Mouse (Mus musculus): Measurements from ENCODE around the gene Fads6. TPM values are rescaled to one million over a fixed set of nuclear protein-coding genes. Genes with fewer than 3 reads are reported as not detected.

Gene Fads6
- total and polyA plus RNA-seq, 3 experiments = 0.30 to 8.5 (median 0.63) TPM

DNA sequence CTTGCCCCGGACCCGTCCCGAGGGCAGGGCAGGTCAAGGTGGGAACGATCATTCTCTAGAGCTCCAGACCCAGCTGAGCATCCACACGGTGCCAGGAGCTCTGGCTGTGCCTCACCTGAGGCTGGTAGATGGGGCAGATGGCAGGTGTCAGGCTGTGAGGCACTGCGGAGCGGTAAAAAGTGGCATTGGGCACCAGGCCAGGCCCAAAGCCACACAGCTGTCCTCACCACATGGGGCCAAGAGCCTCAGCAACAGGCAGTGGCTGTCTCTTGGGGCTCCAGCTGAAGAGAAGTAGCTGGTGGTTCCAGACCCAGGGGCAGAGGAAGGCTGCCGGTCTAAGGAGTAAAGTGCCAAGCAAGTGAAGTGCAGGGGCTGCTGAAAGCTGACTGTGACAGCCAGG, 51.1 kb downstream of the Fads6 start:
- in situ Hi-C loops (cut with MboI; ENCODE audit: low pct_ligation_motif_present, low pct_unique_long_range_greater_than_20kb, low sequenced_read_pairs) = loop anchor here (5.0 kb wide), 1 partner anchor 54 kb away; no protein-coding TSS in a partner anchor

DNA sequence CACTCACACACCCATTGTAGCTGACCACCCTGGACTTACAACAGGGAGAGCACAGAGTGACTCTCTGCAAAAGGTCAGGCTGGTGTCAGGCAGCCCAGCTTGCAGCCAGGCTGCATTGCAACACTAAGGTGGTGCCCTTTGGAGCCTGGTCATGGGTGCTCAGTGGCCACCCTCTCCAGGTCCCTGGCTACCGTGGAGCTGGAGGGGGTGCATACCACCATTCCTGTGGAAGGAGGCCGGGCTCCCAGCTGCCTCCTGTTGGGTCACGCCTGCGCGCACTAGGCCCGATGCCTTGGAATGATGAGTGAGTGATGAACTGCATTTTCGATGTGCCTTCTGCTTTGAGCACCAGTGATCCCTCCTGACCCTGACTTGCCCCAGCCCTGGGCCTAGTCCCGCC, 52.6 kb downstream of the Fads6 start:
- in situ Hi-C loops (cut with MboI; ENCODE audit: low pct_ligation_motif_present, low pct_unique_long_range_greater_than_20kb, low sequenced_read_pairs) = loop anchor here (5.0 kb wide), 1 partner anchor 53 kb away; no protein-coding TSS in a partner anchor
- Histone ChIP-seq H3K4me1 (ENCODE audit: control insufficient read depth in 1 of 2, insufficient read depth in 2 of 2) (peaks cover 22 to 33% of the 10 kb centered on the region in 2 experiments), H3K36me3 (replicated peaks in 1 of 2; ENCODE audit: control insufficient read depth in 1 of 2, insufficient read depth in 1 of 2, low read length in 1 of 2) (peaks cover 29 to 66% of the 10 kb centered on the region in 2 experiments), H3K4me2 (ENCODE audit: insufficient read depth, low read depth, poor library complexity, severe bottlenecking) (no peak overlapping the region), H3K9me3 (replicated peaks; ENCODE audit: low read length) (peaks cover 3% of the 10 kb centered on the region), H3K27ac (ENCODE audit: insufficient read depth, low read depth) (no peak overlapping the region), H3K79me2 (replicated peaks; ENCODE audit: control insufficient read depth, extremely low read depth, insufficient read depth, poor library complexity, severe bottlenecking) (no peaks in the 10 kb centered on the region), H3K4me3 (replicated peaks in 1 of 3; ENCODE audit: low read depth in 2 of 3, low read length in 2 of 3, poor library complexity in 1 of 3) (no peak overlapping the region), H3K27me3 (replicated peaks) (no peaks in the 10 kb centered on the region), H3K9ac (ENCODE audit: insufficient read depth, low read depth) (no peak overlapping the region)
- no peak for DNase-seq (ENCODE audit: extremely low read depth)
- dilution Hi-C loops (cut with MboI; ENCODE audit: extremely low pct_ligation_motif_present, extremely low pct_unique_long_range_greater_than_20kb, low sequenced_read_pairs) = no loop called here
- no peak for TF ChIP-seq BHLHE40 (IDR thresholded peaks at IDR 0.05; ENCODE audit: low read depth, low read length)
- no peak for TF ChIP-seq ELF1 (IDR thresholded peaks at IDR 0.05; ENCODE audit: low read depth, low read length)
- no peak for TF ChIP-seq EP300 (IDR thresholded peaks at IDR 0.05; ENCODE audit: low read length)
- no peak for TF ChIP-seq RAD21 (IDR thresholded peaks at IDR 0.05; ENCODE audit: low read depth, low read length)
- no peak for TF ChIP-seq ZNF384 (IDR thresholded peaks at IDR 0.05; ENCODE audit: low read depth, low read length)
- TF ChIP-seq ZMIZ1 (IDR thresholded peaks at IDR 0.05; ENCODE audit: low read depth, low read length) = no peak
- TF ChIP-seq KAT2A (IDR thresholded peaks at IDR 0.05; ENCODE audit: insufficient replicate concordance, low read length) = no peak
- no peak for TF ChIP-seq USF2 (conservative IDR thresholded peaks at IDR 0.05; ENCODE audit: low read depth, low read length)
- no peak for TF ChIP-seq SIN3A (IDR thresholded peaks at IDR 0.05; ENCODE audit: low read length)
- no peak for TF ChIP-seq GABPA (IDR thresholded peaks at IDR 0.05; ENCODE audit: insufficient replicate concordance, low read depth, low read length)
- no peak for TF ChIP-seq ETS1 (conservative IDR thresholded peaks at IDR 0.05; ENCODE audit: low read depth, low read length)
- TF ChIP-seq UBTF (IDR thresholded peaks at IDR 0.05; ENCODE audit: low read depth, low read length) = no peak
- TF ChIP-seq HCFC1 (IDR thresholded peaks at IDR 0.05; ENCODE audit: low read depth, low read length) = no peak
- TF ChIP-seq E2F4 (IDR thresholded peaks at IDR 0.05; ENCODE audit: insufficient replicate concordance, low read depth, low read length) = no peak
- TF ChIP-seq MAFK (IDR thresholded peaks at IDR 0.05; ENCODE audit: insufficient replicate concordance, low read length) = no peak

More for the DNA sequence above, 51.1 kb downstream of the Fads6 start:
- peaks cover 25 to 50% of the 10 kb centered on the region in 2 experiments for H3K36me3 ChIP-seq (replicated peaks in 1 of 2; ENCODE audit: control insufficient read depth in 1 of 2, insufficient read depth in 1 of 2, low read length in 1 of 2)
- dilution Hi-C loops (cut with MboI; ENCODE audit: extremely low pct_ligation_motif_present, extremely low pct_unique_long_range_greater_than_20kb, low sequenced_read_pairs) = no loop called here
- no peak overlapping the region for H3K4me2 ChIP-seq (ENCODE audit: insufficient read depth, low read depth, poor library complexity, severe bottlenecking)
- peaks cover 10% of the 10 kb centered on the region for H3K9me3 ChIP-seq (replicated peaks; ENCODE audit: low read length)
- H3K27me3 ChIP-seq (replicated peaks) = no peaks in the 10 kb centered on the region
- no peak overlapping the region for H3K4me3 ChIP-seq (replicated peaks in 1 of 3; ENCODE audit: low read depth in 2 of 3, low read length in 2 of 3, poor library complexity in 1 of 3)
- no peaks in the 10 kb centered on the region for H3K79me2 ChIP-seq (replicated peaks; ENCODE audit: control insufficient read depth, extremely low read depth, insufficient read depth, poor library complexity, severe bottlenecking)
- no peak overlapping the region for H3K9ac ChIP-seq (ENCODE audit: insufficient read depth, low read depth)
- DNase-seq (ENCODE audit: extremely low read depth) = no peak
- H3K27ac ChIP-seq (ENCODE audit: insufficient read depth, low read depth) = peak overlapping the region; percentile 44
- H3K4me1 ChIP-seq (ENCODE audit: control insufficient read depth in 1 of 2, insufficient read depth in 2 of 2) = peaks cover 22 to 33% of the 10 kb centered on the region in 2 experiments
- TF ChIP-seq TCF12 (IDR thresholded peaks at IDR 0.05; ENCODE audit: low read depth, low read length) = peak; percentile 56; the same call in 1 of the 2 replicates
- no peak for TF ChIP-seq SIN3A (IDR thresholded peaks at IDR 0.05; ENCODE audit: low read length)
- no peak for TF ChIP-seq CHD2 (IDR thresholded peaks at IDR 0.05; ENCODE audit: low read length)
